Mouse (Mus musculus) retina, postnatal 7 days (tissue): ENCODE measurements around the gene Pdcl2.
A peak's percentile ranks its signal among the peaks of the same experiment; 100 is the strongest.

ENCODE experiments used
- DNase-seq: peaks from one replicate; pipeline ENCODE4 v3.0.0-alpha.2; 2012; ENCODE audit warnings: low read depth, low spot score

Gene Pdcl2

DNA sequence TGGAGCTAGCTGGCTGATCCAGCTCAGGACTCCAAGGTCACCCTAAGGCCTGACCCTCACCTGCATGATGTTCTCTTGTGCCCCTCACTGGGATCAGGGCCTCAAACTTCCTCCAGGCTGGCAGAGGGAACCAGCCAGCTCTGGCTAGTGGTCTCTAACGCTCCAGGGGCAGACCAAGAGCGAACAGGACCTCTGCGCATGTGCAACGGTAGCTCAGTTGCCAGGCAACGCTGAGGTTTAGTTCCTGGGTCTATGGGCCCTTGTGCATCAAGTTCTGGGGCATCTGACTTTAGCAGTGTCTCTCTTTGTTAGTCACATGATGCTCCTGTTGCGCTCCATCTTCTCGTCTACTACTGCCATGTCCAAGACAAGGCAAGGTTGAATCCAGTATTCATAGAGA, at the start of gene Pdcl2:
TSS of gene Pdcl2 (minus strand) at position 204 of the 400 bp plus-strand sequence.
- DNase-seq = no peak

DNA sequence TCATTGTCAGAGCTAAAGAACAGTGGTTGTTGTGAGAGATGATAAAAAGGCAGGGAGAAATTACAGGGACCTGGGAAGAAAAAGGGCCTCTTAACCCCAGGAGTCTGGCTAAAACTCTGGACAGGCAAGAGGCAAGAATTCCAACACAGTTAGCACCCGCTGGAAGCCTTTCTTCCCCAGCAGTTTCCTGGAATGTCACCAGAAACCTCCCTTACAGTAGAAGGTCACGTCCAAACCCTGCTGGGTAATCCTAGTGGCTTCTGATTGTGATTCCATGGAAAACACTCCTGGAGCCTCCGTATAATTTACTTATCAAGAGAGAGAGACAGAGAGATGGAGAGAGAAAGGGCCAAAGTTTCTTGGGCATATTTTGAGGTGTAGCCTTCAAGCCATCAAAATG, 48.3 kb upstream of the Pdcl2 start:
- DNase-seq = no peak

DNA sequence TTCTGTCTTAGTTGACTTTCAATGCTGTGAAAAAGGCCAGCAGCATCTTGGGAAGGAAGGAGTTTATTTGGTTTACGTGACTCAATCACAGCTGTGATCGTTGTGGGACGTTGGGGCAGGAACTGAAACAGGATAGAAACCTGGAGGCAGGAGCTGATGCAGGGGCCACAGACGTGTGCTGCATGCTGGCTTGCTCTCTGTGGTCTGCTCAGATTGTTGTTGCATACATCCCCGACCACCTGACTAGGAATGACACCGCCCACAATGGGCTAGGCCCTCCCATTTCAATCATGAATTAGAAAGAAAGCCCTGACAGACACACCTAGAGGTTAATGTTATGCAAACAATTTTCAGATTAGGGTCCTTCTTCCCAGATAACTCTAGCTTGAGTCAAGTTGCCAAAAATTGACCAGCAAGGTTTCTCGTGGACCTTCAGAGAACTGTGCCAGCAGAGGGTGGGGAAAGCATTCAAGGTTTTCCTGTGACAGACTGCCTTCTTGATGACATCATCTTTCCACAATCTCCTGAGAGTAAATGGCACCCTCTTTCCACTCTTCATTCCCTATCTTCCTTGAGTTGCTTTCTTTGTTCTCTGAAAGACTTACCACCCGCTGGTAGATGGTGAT, 38.4 kb upstream of the Pdcl2 start:
- DNase-seq = no peak

DNA sequence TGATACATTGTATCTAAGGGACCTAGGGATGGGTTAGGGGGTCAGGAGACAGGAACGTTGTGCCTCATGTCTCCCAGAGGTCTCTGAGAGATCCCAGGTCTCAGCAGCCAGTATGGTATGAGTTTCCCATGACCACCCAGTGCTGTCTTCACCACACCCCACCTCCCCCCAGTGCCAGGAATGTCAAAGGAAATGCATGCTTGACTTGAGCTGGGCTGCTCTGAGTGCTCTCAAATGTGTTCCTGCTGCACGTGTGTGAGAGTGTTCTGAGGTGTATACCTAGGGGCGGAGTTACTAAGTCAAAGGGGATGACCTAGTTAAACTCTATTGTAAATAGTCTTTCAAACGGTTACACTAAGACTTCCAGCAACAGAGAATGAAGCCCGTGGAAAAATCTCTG, 34.5 kb upstream of the Pdcl2 start:
- DNase-seq = no peak

DNA sequence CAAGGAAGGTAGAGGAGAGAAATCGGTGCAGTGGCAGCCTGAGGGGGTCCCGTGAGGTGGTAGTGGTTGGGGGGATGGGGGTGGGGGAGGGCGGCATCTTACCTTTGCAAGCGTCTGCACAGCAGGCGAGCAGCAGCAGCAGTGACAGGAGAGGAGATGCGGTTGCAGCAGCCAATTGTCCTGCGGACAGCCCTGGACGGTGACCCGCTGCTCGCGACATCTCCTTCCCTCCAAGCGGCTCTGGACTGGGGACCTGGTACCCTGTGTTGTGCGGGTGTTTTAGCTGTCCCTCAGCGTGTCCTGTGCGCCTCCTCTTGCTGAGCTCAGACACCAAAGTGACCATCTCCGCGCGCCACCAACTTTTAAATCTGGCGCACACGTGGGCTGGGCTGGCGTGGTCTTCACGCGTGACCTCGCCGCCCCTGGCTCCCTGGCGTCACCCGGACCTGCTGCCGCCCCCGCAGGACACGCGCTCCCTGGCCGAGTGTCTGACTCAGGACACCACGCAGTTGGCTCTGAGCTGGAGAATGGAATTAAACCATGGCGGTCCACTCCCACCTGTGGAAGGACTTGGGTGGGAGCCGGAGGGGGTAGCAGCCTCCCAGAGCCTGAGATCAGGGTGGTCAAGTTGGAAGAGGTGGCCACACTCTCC, 32.6 kb upstream of the Pdcl2 start, which contains the start of gene Nmu:
TSS of gene Nmu (minus strand) at position 336 of the 652 bp plus-strand sequence.
- DNase-seq = no peak

DNA sequence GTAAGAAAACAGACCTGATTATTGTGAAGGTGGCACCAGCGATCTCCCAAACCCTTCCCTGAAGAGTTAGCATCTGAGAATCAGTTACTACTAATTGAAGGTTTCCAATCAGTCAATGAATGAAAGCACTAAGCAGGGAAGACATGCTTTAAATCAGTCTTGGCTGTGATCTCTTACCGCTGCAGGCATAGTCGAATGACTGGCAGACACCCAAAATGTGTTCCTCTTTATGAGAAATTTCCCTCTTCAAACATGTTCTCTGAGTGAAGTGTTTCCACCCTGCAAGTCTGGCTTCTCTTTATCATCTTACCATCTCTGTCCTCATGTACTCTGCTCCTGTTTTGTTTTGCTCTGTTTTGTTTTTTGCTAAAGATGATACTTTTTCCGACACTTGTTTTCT, 29.8 kb upstream of the Pdcl2 start:
- no peak for DNase-seq

DNA sequence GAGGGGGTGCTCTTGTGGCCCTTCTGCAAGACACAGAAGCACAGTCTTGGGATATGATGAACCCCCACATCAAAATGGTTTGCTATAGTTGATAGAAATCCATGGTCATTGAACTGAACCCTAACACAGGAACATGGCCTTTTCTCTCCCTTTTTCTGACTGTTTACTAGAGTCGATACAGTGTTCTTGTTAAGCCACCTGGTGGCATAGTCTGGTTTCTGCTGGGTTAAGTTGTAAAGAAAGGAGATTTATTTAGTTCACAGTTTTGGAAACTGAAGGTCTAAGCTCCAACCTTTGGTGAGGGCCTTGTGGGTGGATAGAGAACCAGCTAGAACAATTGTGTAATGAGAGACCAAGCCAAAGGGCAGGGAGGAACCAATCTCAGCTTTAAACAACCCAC, 29.1 kb upstream of the Pdcl2 start:
- DNase-seq = no peak

DNA sequence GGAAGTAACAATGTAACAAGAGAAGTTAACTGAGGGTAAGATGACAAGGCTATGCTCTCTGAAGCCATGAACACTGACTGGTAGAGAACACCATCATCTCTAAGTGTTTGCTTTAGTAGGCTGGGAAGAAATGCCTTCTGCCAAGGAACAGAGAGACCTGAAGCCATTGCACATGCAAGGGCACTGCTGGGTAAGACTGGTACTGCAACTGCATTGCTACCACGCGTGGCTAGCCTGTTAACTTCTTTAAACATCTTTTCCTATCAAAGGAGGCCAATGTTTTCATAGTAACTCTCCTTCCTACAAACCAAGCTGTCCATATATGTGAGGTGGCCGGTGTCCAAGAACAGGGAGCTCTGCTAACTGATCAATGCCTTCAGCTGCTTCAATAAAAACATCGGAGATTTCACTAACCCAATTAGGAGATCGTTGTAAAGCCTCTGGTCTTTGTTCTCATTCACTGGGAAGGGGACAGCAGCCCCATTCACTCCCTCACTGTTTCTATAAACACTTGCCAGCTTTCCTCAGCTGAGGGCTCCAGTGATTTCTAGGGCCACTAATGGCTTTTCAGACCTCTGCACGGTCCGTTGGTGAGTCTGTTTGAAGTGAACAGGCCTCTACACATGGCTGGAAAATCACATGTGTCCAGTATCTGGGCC, 21.1 kb upstream of the Pdcl2 start:
- DNase-seq = peak; percentile 3

DNA sequence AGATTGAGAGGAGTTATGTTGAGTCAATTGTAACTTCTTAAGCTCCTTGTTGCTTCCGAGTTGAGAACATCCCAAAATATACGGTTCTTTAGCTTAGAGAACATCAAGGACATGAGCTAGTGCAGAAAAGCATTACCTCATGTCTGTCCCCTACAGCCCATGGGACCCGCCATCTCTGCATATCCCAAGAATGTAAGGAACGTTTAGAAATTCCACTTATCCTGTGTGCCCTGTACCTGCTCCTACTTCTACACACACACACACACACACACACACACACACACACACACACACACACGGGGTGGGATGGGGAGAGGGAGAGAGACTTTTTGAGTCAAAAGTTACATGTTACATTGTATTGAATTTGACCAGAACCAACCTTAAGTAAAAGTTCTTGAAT, 20.6 kb upstream of the Pdcl2 start:
- DNase-seq = no peak

DNA sequence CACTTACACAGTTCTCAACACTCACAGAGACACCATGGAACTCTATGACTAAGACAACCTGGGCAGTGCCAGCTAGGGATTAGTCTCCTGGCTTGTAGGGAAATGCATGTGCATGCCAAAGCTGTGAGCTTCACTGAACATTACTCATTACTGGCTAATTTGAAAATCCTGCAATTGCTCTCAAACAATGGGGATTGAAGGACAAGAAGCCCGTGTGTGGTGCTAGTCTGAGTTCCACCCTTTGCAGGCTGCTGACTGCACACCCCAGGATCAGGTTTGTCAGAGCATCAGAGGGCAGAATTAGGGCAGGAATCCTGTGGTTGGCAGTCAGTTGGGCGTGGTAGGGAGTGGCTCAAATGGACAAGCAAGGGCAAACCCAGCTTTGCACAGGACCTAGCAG, 15.2 kb upstream of the Pdcl2 start:
- peak; percentile 35 for DNase-seq

DNA sequence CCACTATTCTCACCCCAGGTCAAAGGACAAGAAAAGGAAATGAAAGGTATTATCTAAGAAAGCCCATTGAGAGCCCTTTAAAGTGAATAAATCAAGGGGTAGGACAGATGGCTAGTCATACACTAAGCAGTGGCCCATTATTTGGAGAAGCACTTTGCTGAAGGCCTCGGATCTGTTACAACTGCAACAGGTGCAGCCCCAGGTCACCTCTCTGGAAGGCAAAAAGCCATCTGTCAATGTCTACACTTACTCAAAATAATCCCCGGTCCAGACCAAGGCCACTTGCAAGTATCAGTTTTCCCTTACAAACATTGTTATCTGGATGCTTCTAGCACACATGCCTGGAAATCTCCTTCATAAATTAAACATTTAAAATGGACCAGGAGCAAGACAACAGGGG, 10.0 kb upstream of the Pdcl2 start:
- DNase-seq = no peak

DNA sequence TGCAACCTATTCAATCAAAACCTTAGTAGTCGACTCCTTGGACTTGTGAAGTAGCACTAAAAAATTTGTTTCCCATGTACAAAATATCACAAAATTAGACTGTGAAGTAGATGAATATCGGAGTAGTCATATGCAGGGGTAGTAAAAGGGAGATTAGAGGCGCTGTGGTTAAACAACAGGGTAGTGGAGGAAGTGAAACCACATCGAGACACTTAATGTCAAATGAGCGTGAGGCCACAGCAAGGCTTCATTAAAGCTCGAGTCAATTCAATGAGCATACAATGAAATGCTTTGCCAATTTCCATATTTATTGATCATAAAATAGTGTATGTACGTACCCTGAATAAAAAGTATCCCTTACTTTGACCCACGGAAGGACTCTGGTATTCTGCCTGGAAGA, 6.1 kb upstream of the Pdcl2 start:
- DNase-seq = no peak

DNA sequence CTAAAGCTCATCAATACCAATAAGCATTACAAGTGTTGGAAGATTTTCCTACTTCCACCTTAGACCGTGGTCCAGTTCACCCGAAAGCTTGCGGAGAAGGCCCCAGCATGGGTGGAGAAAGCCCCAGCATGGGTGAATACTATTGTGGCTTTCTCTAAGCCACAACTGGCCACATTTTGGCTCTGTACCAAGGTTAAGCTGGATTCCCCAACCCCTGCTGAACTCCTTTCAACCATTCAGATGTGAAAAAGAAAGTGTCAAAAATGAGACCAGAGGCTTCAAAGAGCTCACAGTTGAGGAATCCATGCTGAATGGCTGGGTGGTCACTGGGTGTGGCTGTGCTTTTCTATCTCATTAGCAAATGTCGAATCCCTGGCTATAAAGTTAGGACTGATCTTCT, 2.9 kb upstream of the Pdcl2 start:
- no peak for DNase-seq

DNA sequence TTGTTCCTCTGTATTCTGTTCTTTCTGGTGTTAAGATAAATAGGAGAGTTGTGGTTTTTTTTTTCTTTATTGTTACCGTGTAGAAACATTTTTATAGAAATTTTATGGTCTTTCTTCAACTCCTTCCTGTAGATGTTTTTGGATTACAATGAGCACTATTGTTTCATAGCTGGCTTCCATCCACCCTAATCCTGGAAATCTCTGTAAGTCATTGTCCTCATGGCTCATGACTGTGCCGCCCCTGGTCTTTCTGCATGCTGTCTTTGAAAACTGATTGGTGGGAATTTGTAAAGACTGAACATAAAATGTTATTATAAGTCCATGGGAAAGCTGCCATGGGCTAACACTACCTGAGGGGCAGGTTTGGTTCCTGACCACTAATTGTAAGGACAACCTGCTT, 3.7 kb downstream of the Pdcl2 start:
- no peak for DNase-seq

DNA sequence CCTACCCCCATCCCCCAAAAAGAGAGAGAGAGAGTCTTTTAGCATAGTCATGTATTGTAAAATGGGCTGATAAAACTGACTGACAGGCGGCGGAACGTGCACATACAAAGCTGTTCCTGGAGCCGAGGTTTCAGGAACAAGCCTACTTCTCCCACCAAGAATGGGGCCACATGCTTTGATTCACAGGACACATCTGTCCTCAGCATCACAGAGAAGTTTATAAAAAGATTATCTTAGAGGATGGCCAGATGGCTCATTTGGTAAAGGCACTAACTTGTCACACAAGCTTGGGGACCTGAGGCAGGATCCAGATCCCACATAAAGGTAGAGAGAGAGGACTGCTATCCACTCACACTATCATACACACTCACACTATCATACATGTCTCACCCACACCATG, 5.8 kb downstream of the Pdcl2 start:
- no peak for DNase-seq

DNA sequence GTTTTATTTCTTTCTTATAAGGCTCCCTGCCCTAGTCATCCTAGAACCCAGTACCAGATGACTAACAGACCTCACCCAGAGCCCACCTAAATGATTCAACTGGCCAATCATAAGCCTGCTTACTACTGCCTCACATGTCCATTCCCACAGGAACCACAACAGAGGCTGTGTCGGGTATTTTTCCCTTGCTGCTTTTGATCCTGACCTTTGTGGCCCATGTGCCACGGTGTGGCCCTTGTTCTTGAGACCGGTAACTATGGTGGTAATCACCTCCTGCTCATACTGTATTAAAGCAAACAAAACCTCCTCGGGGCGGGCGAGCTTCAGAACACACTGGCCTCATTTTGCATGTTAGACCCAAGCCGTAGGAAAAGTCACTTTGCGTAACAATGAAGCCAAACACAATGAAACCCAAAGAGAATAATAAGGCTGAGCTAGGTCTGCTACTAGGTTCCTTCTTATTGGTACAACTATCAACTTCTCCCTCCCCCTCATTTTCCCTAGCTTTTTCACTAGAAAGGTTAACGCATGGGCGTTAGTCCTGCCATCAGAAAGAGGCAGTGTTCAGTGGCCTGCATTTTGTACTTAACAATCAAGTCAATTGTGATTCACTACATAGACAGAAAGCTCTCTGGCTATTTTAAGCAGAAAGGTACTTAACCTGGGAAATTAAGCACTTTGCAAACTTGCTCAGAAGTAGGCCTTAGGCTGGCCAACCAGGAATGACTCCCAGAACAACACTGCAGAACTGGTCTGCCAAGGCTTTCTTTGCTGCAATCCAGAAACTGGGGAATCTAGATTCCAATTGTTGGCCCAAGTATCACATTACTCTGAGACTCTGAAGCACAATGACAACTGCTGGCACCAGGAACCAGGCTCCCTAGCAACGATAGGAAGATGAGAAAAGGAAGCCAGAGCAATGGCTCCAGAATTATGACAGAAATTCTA, 9.4 kb downstream of the Pdcl2 start:
- DNase-seq = no peak

DNA sequence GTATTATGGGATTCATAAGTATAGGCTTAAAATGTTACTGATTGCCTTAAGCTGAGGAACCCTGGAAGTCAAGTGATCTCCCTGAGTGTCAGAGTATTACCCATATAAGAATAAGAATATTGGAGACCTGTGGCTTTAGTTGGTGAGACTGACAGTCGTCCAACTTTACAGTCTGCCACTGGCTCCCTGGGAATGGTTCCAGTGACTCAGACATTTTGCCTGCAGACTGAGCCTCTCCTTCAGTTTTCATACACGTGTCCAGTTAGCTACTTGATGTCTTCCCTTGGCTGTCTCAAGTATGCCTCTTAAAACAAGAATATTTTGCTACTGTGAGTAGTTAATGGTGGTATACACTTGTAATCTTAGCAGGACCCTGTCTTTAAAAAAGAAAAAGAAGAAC, 22.8 kb downstream of the Pdcl2 start:
- no peak for DNase-seq

DNA sequence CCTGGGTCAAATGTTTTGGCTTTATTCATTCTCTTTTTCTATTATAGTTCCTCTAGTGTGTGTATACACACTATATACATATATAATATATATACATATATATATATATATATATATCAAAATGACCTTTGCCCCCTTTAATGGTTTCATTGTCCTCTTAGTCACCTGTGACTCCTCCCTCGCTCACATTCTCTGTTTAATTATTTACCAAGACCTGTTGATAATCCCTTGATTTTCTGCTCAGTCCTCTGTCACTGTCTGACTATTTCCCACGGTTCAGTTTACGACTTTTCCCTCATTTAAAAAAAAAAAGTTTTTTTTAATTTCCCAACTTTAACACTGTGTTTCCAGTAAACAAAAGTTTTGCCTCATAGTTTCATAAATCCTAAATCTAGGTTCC, 24.7 kb downstream of the Pdcl2 start:
- DNase-seq = no peak

DNA sequence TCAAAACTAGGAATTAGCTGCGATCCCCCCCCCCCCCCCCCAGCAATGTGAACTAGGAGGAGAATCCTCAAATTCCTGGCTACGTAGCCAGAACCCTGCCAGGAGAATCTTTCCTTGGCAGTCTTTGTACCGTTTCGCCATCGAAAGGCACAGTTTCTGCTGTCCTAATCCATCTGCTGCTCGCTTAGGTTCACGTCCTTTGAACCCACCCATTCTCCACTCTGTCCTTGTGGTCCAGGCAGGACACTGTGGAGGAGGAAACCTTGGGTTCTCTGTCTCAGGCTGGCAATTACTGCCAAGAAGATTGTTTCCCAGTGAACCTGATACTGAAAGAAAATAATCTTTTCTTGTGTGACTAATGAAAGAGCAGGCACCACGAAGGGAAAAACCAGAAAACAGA, 25.3 kb downstream of the Pdcl2 start:
- no peak for DNase-seq

DNA sequence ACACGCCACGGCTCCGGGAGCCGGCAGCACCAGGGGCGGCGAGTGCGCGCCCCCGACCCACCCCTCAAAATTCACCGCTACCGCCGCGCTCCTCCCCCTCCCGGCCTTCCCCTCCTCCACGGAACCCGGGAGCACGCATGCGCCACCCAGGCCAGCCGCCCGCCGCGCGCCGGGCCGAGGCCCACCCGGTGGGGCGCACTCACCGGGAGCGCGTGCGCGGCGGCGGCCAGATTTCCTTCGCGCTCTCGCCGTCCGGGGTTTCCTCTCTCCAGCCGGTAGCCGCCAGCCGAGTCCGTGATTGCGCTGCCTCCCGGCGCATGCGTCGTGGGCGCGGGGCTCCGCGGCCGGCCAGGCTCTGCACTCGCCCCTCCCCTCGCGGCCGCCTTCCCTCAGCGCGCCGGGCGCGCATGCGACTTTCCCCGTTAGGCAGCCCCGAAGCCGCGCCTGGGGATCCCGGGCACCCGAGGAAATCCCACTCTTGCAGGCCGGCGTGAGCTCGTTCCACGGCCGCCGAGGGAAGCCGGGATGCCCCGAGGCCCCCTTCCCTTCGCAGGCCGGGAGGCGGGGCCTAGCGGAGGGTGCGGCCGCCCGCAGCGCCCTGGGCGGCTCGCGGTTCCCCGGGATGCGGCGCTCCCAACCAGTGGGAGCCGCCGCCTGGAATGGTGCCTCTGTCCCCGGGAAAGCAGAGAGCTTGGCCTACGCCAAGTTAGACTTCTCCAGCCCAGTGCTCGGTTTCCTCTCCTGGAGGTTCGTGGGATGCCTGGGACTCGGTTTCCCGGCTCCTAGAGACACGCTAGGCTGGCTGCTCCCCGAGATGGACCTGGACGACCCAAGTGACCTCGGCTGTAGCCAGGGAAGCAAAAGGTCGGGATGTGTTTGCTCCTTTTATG, 26.3 kb downstream of the Pdcl2 start, which contains the start of gene Clock:
TSS of gene Clock (minus strand) at position 341 of the 890 bp plus-strand sequence.
- peak; percentile 91 for DNase-seq
